Mouse (Mus musculus) lung, postnatal 0 days (tissue): Measurements from ENCODE around the gene Cobll1. TPM values are rescaled to one million over a fixed set of nuclear protein-coding genes. Genes with fewer than 3 reads are reported as not detected.

Experiments used
- ATAC-seq: fragments of 200-750 bp; cut with Nextera tagmentation; 2 replicates; pipeline ENCODE4 v1.8.0; 2017; ENCODE audit warnings: moderate library complexity
- DNase-seq: peaks from one replicate; pipeline ENCODE4 v3.0.0-alpha.2; 2016; ENCODE audit warnings: low spot score
- H3K27ac ChIP-seq: fragments of 300-500 bp; sonication (generic); 2 replicates; pipeline ENCODE4 v1.5.1; 2014; ENCODE audit warnings: antibody characterized with exemption, mild to moderate bottlenecking, low read length, mixed read lengths
- H3K27me3 ChIP-seq: fragments of 300-500 bp; sonication (generic); replicated peaks from 2 replicates; pipeline ENCODE4 v1.6.1; 2014; ENCODE audit warnings: low read length, mixed read lengths; ENCODE audit not compliant: insufficient read depth
- H3K36me3 ChIP-seq: fragments of 300-500 bp; sonication (generic); 2 replicates; pipeline ENCODE4 v1.6.1; 2014; ENCODE audit warnings: low read length, mixed read lengths; ENCODE audit not compliant: insufficient read depth
- H3K4me1 ChIP-seq: fragments of 300-500 bp; sonication (generic); 2 replicates; pipeline ENCODE4 v1.6.1; 2014; ENCODE audit warnings: antibody characterized with exemption, low read depth, low read length, mixed read lengths; ENCODE audit not compliant: insufficient read depth
- H3K4me2 ChIP-seq: fragments of 300-500 bp; sonication (generic); replicated peaks from 2 replicates; pipeline ENCODE4 v1.6.1; 2014; ENCODE audit warnings: low read depth, mild to moderate bottlenecking, low read length, moderate library complexity, mixed read lengths
- H3K4me3 ChIP-seq: fragments of 300-500 bp; sonication (generic); 2 replicates; pipeline ENCODE4 v1.5.1; 2014; ENCODE audit warnings: low read depth, low read length
- H3K9ac ChIP-seq: fragments of 300-500 bp; sonication (generic); replicated peaks from 2 replicates; pipeline ENCODE4 v1.6.1; 2014; ENCODE audit warnings: low read depth, mild to moderate bottlenecking
- H3K9me3 ChIP-seq: fragments of 300-500 bp; sonication (generic); 2 replicates; pipeline ENCODE4 v1.6.1; 2016; ENCODE audit warnings: low read length, mixed read lengths
- CTCF ChIP-seq: IDR thresholded peaks from 2 replicates; pipeline ENCODE4 v1.5.1; 2016; ENCODE audit warnings: antibody characterized with exemption, mild to moderate bottlenecking
- EP300 ChIP-seq: IDR thresholded peaks from 2 replicates; pipeline ENCODE4 v1.6.1; 2016; ENCODE audit warnings: antibody characterized with exemption, mild to moderate bottlenecking, control low read depth
- WGBS: fragments of 180-500 bp; shearing (Covaris S2); extraction: QIAGEN DNeasy Blood & Tissue Kit; methylation state at CpG from one replicate; pipeline ENCODE4 v1.1.7; 2014; 5-methylcytosine and 5-hydroxymethylcytosine counted together
- polyA plus RNA-seq: library from polyadenylated mRNA; unstranded; fragments of >200 nt; fragmentation: Nextera tagmentation; extraction: Ambion mirVana; gene quantifications from 2 replicates; pipeline ENCODE4 v1.2.1, GENCODE M21; 2015

Gene Cobll1
- polyA plus RNA-seq, 1 experiment from 2014 or later, result 9.4 TPM

GRCm38 (mm10) chr2:65104569-65104968 lies 134.6 kb downstream of the Cobll1 start:
- H3K27ac ChIP-seq, result no peak overlapping the region
- no peak overlapping the region for H3K4me2 ChIP-seq
- no peak overlapping the region for H3K9ac ChIP-seq
- H3K27me3 ChIP-seq, result no peaks in the 10 kb centered on the region
- H3K9me3 ChIP-seq, result no peaks in the 10 kb centered on the region
- no peak overlapping the region for H3K4me3 ChIP-seq
- H3K4me1 ChIP-seq, result no peaks in the 10 kb centered on the region
- TF ChIP-seq EP300 (no peak), CTCF (no peak)
- DNase-seq, result no peak
- no peak for ATAC-seq
- H3K36me3 ChIP-seq, result no peaks in the 10 kb centered on the region
- WGBS, result 81% methylated on average over 6 of the region's 6 CpGs

GRCm38 (mm10) chr2:65103801-65104200 lies 135.4 kb downstream of the Cobll1 start:
- no peak overlapping the region for H3K4me2 ChIP-seq
- ATAC-seq, result peak; percentile 82
- 43% methylated on average over 2 of the region's 3 CpGs for WGBS
- TF ChIP-seq EP300 (0 out of 2 replicates have a peak, but pooled peaks have one; percentile 33), CTCF (no peak)
- no peak overlapping the region for H3K9ac ChIP-seq
- no peak overlapping the region for H3K27ac ChIP-seq
- no peaks in the 10 kb centered on the region; the same call in 1 of the 2 replicates for H3K36me3 ChIP-seq
- H3K4me3 ChIP-seq, result no peak overlapping the region
- H3K4me1 ChIP-seq, result no peaks in the 10 kb centered on the region
- peak; percentile 58 for DNase-seq
- no peaks in the 10 kb centered on the region for H3K9me3 ChIP-seq
- H3K27me3 ChIP-seq, result no peaks in the 10 kb centered on the region

GRCm38 (mm10) chr2:65101388-65101787 lies 137.8 kb downstream of the Cobll1 start:
- Histone ChIP-seq H3K27me3 (no peaks in the 10 kb centered on the region), H3K4me3 (no peak overlapping the region), H3K9ac (no peak overlapping the region), H3K27ac (no peak overlapping the region), H3K36me3 (no peaks in the 10 kb centered on the region; the same call in 1 of the 2 replicates), H3K9me3 (no peaks in the 10 kb centered on the region), H3K4me2 (no peak overlapping the region), H3K4me1 (no peaks in the 10 kb centered on the region)
- TF ChIP-seq CTCF, result no peak
- no peak for TF ChIP-seq EP300
- DNase-seq, result peak; percentile 50
- 0 out of 2 replicates have a peak, but pooled peaks have one; percentile 6 for ATAC-seq
- 70% methylated on average over 2 of the region's 2 CpGs for WGBS

GRCm38 (mm10) chr2:65100001-65100400 lies 139.2 kb downstream of the Cobll1 start:
- Histone ChIP-seq H3K4me1 (no peaks in the 10 kb centered on the region), H3K9me3 (no peaks in the 10 kb centered on the region), H3K4me2 (no peak overlapping the region), H3K4me3 (no peak overlapping the region), H3K36me3 (no peaks in the 10 kb centered on the region; the same call in 1 of the 2 replicates), H3K9ac (no peak overlapping the region), H3K27ac (no peak overlapping the region), H3K27me3 (no peaks in the 10 kb centered on the region)
- no peak for DNase-seq
- WGBS, result 84% methylated on average over 1 of the region's 1 CpGs
- no peak for TF ChIP-seq CTCF
- TF ChIP-seq EP300, result no peak
- no peak for ATAC-seq

- Histone ChIP-seq H3K4me3 (no peak overlapping the region), H3K9me3 (no peaks in the 10 kb centered on the region), H3K4me1 (no peaks in the 10 kb centered on the region), H3K27me3 (no peaks in the 10 kb centered on the region), H3K36me3 (no peaks in the 10 kb centered on the region; the same call in 1 of the 2 replicates), H3K9ac (no peak overlapping the region), H3K4me2 (no peak overlapping the region), H3K27ac (no peak overlapping the region)
- DNase-seq, result peak; percentile 51
- 38% methylated on average over 6 of the region's 6 CpGs for WGBS
- peak; percentile 30; the same call in 1 of the 2 replicates for TF ChIP-seq EP300
- TF ChIP-seq CTCF, result no peak
- peak; percentile 75; the same call in 1 of the 2 replicates for ATAC-seq
Observed at GRCm38 (mm10) chr2:65095571-65095970, 143.6 kb downstream of the Cobll1 start.

GRCm38 (mm10) chr2:65093990-65094389 lies 145.2 kb downstream of the Cobll1 start:
- Histone ChIP-seq H3K4me1 (no peaks in the 10 kb centered on the region), H3K36me3 (no peaks in the 10 kb centered on the region; the same call in 1 of the 2 replicates), H3K4me2 (no peak overlapping the region), H3K27me3 (no peaks in the 10 kb centered on the region), H3K9me3 (no peaks in the 10 kb centered on the region), H3K9ac (no peak overlapping the region), H3K27ac (no peak overlapping the region), H3K4me3 (no peak overlapping the region)
- no peak for TF ChIP-seq CTCF
- TF ChIP-seq EP300, result no peak
- peak; percentile 46 for DNase-seq
- WGBS, result 35% methylated on average over 2 of the region's 2 CpGs
- ATAC-seq, result no peak

GRCm38 (mm10) chr2:65090986-65091385 lies 148.2 kb downstream of the Cobll1 start:
- Histone ChIP-seq H3K4me3 (no peak overlapping the region), H3K9ac (no peak overlapping the region), H3K27me3 (no peaks in the 10 kb centered on the region), H3K9me3 (no peaks in the 10 kb centered on the region), H3K4me1 (no peaks in the 10 kb centered on the region), H3K4me2 (no peak overlapping the region), H3K36me3 (no peaks in the 10 kb centered on the region), H3K27ac (no peak overlapping the region)
- 50% methylated on average over 2 of the region's 2 CpGs for WGBS
- ATAC-seq (peak; percentile 25; the same call in 1 of the 2 replicates), DNase-seq (no peak)
- TF ChIP-seq EP300 (no peak), CTCF (no peak)
